Mouse (Mus musculus) E14TG2a.4 (cell line): ENCODE data around the gene Rasd2.

Experiments used
- CTCF ChIP-seq: conservative IDR thresholded peaks from 2 replicates; pipeline ENCODE4 v1.5.1; 2014; ENCODE audit warnings: low read length
- POU5F1 ChIP-seq: IDR thresholded peaks from 2 replicates; pipeline ENCODE4 v1.6.1; 2014; ENCODE audit warnings: low read length, borderline replicate concordance

DNA sequence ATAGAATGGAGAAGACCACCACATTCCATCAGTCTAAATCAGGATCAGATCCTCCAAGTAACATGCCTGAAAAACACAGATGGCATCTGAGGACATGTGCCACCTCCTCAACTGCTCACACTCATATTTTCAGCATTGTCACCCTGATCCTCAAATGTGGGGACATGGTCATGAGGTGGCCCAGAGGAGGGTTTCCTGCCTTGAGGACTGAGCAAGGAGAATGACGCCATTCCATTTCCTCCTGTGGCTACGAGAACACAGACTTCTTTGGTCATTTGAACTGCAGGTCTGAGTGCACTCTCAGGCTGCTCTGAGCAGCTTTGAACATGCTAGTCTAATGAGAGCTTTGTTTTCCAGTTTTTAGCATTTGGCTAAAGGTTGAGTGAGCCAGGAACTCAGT is 10.3 kb upstream of the Rasd2 start:
- TF ChIP-seq CTCF, result no peak
- TF ChIP-seq POU5F1, result no peak
